Mouse (Mus musculus) thymus, adult 18-20 months (tissue): Measurements from ENCODE around the gene Trmu.

Experiments used
- DNase-seq, 2 experiments: peaks; one replicate each; pipeline ENCODE4 v3.0.0; 2022; ENCODE audit warnings: mixed read lengths in 2 of 2

Gene Trmu

DNA sequence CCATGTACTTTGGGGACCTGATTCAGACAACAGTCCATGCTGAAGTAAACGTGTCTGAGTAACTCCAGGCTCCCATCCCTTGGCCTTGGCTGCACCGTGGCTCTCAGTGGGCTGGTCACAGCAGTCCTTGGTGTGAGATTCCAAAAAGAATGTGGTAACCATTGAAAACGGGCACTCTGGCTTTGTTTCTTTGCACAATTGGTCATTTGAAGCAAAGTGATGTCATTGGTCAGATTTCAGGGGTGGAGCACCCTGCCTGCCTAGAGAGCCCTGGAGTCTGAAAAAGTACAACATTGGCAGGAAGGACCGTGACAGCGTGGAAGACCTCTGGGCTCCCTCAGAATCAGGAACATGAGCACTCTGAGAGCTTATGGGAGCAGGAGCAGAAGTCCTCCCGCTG is 20.3 kb downstream of the Trmu start:
- no peak for DNase-seq

GRCm38 (mm10) chr15:85900318-85900717 is 21.2 kb downstream of the Trmu start:
- no peak for DNase-seq

GRCm38 (mm10) chr15:85900801-85901200 is 21.7 kb downstream of the Trmu start:
- no peak for DNase-seq

DNA sequence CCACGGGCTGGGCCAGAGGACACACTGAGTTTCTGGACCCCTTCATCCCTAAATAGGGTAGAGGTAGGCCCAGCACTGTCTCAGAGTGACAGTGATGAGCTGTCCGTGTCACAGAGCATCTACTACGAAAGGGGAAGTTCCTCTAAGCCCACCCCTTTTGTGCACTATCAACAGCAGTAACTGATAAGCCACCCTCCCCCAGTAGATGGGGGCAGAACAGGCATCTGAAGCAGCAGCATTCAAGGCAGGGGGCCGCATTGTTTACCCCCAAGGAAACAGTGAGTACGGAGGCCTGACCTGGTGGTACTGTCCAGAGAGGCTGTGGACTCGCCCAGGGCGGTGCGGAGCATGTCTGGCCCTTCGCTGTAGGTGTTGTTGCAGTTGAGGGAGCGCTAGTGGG is 23.4 kb downstream of the Trmu start:
- no peak for DNase-seq

DNA sequence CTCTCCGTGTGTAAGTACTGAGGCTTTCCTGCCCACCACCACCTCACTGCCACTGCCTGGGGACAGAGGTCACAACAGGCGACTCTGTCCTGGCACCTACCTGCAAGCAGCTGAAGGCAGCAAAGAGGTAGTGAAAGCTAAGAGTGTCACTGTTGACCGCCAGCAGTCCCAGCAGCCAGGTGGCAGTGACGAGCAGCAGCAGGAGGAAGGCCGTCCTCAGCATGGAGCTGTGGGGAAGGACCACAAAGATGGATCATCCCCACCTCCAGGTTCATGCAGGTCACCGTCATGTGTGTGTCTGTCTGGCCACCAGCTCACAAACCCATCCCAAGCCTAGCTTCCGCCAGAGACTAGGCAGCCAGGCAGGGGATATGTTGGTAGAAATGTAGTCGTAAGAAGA is 24.7 kb downstream of the Trmu start:
- no peak for DNase-seq

DNA sequence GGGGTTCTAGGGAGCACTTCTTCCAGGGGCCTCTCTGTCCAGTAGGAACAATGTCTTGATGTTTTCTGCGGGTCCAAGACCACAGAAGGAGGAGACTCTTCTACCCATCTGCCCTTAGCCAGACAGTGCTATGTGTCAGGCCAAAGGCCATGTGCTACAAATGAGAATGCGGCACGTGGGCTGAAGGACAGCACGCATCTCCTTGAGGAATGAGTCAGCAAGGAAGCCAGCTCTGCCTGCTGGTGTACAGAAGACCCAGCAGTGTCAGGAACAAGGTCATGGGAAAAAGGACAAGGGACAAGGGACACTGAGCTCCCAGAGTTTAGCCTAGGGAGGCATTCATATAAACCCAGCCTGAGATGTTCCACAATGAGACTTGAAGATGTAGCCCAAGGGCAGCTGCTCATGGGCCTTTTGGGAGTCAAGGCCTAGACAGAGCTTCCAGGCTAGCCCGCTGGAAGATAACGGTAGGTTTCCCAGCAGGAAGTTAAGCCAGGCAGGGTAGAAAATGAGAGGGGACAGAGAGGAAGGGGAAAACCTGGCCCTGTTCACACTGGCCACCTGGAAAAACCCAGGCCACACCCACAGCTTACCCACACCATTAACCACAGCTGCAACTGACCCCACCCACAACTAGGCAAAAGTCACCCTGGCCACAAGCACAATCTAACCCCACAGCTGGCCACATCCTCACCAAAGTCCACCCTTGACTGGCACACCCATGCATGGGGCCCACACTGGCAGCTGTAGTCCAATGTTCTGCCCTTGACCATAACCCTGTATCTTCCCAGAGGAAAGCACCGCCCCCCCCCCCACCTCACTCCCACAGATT is 29.8 kb downstream of the Trmu start:
- no peak for DNase-seq

DNA sequence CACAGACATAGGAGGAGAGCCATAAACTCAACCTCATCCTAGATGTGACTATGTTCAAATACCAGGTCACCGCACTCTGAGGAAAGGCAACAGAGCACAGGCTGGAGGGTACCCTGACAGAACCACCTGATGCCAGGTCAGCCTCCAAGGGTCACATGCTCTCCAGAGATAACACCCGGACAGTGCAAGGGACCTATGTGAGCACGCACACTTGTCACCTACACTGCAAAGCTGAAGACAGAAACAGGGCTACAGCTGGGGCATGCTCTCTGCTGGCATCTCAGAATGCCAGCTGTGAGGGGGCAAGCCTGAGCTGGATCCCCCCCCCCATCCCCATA is 30.3 kb downstream of the Trmu start:
- peak in 1 of 2 experiments; percentile 16 for DNase-seq

- no peak for DNase-seq
Measured at GRCm38 (mm10) chr15:85909931-85910330, 30.8 kb downstream of the Trmu start.

DNA sequence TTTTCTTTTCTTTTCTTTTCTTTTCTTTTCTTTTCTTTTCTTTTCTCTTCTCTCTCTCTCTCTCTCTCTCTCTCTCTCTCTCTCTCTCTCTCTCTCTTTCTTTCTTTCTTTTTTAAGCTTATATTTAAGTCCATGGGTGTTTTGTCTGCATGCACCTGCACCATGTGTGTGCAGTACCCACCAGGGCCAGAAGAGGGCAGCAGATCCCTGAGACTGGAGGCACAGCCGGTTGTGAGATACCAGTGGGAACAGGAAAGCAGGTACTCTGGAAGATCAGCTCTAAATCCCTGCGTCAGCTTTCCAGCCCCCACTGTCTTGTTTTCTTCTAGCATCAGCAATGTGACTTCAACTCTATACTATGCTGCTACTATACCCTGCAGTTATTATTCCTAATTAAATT is 34.5 kb downstream of the Trmu start:
- peak; percentile 31 to 37 for DNase-seq

- DNase-seq = no peak
Measured at GRCm38 (mm10) chr15:85919191-85919891, 40.2 kb downstream of the Trmu start.

DNA sequence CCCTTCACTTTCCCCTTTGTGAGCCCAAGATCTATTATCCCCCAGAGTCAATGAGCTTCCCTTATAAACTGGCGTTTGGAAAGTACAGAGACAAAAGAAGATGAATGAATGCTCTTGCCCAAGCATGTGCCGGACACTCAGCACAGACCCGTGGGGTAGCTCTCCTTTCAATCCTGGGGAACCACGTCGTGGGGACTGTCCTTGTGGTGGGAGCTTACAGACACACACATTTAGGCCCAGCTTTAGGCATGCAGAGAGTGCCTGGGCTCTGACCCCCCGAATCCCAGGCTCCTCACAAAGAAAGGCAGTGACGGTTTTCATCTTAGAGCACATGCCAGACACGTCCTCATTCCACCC is 40.8 kb downstream of the Trmu start:
- no peak for DNase-seq

- DNase-seq = no peak
Measured at GRCm38 (mm10) chr15:85921855-85922254, 42.7 kb downstream of the Trmu start.

- no peak for DNase-seq
Measured at GRCm38 (mm10) chr15:85928161-85928560, 49.0 kb downstream of the Trmu start.

DNA sequence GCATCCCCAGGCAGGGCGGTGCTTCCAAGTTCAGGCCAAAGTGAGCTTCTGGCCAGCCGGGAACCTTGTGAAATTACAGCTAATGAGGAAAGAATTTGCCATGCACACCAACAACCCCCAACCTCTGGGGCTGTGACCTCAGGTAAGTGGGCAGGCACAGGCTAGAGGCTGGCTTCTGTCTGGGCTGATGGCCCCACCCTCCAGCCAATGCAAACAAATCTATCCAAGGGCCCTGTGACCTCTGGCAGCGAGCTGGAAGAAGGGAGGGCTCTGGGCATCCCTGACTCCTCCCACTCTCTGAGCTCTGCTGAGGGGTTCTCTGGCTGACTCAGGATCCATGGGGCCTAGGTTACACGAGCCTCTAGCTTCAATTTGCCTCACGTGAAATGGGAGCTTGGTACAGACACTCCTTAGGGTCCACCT is 56.5 kb downstream of the Trmu start:
- no peak for DNase-seq
